Mouse (Mus musculus): ENCODE measurements around the gene Zyg11b.

Gene Zyg11b

DNA sequence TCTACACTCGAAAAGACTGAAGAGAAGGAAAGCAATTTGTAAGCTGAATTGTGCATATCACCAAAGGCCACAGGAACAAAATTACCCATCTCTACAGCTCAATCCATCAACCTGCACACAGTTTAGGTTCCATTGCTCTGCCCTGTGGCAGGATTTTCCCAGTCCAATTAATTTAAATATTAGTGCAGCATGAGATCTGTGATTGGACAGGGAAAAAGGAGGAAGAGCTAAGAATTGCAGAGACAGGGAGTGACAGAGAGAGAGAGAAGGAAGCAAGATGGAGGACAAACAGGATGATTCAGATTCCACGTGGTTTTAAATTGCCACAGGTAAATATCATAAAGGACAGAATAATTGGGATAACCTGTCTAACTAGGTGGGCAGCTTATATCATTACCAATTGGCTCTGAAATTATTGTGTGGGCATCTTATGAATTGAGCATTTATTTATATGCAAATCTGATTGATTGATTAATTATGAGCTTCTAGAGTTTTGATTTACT, 108.0 kb downstream of the Zyg11b start:
- DNase-seq (ENCODE audit: low spot score): no peak

DNA sequence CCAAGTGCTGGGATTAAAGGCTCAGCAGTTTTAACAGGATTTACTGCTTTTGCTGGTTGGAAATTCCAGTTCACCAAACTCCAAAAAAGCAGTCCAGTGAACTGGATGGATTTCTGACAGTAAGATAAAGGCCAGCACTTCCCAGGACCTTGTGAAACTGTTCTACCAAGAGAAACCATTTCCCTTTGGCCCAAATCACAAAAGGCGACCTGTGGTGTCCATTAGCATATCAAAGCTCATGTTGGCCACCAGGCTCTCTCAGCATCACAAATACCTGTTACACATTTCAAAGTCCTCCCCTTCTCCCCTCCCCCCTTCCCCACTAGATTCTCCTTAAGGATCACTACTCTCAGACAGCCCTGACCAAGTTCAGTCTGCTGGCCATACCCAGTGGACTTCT, 118.6 kb downstream of the Zyg11b start:
- DNase-seq (ENCODE audit: low spot score): no peak
